Mouse (Mus musculus) liver, embryonic 12.5 days (tissue): Measurements from ENCODE around the gene Fbxo3. TPM values are rescaled to one million over a fixed set of nuclear protein-coding genes. Genes with fewer than 3 reads are reported as not detected.
A peak's percentile ranks its signal among the peaks of the same experiment; 100 is the strongest.
"Not testable (repeated sequence)": the region's sequence is repeated elsewhere in the genome, so short reads cannot be mapped to it uniquely, and the experiment has no call there.

Experiments used
- ATAC-seq: fragments of 200-750 bp; cut with Nextera tagmentation; 2 replicates; pipeline ENCODE4 v1.8.0; 2017; ENCODE audit warnings: moderate number of reproducible peaks, mild to moderate bottlenecking, moderate library complexity
- H3K27ac ChIP-seq: fragments of 300-500 bp; sonication (generic); 2 replicates; pipeline ENCODE4 v1.5.1; 2016; ENCODE audit warnings: mild to moderate bottlenecking
- H3K27me3 ChIP-seq: fragments of 300-500 bp; sonication (generic); replicated peaks from 2 replicates; pipeline ENCODE4 v1.6.1; 2016; ENCODE audit warnings: mild to moderate bottlenecking, moderate library complexity
- H3K36me3 ChIP-seq: fragments of 300-500 bp; sonication (generic); 2 replicates; pipeline ENCODE4 v1.6.1; 2016; ENCODE audit warnings: mild to moderate bottlenecking, moderate library complexity
- H3K4me1 ChIP-seq: fragments of 300-500 bp; sonication (generic); 2 replicates; pipeline ENCODE4 v1.6.1; 2016
- H3K4me2 ChIP-seq: fragments of 300-500 bp; sonication (generic); 2 replicates; pipeline ENCODE4 v1.6.1; 2016; ENCODE audit warnings: mild to moderate bottlenecking, moderate library complexity
- H3K4me3 ChIP-seq: fragments of 300-500 bp; sonication (generic); 2 replicates; pipeline ENCODE4 v1.5.1; 2016; ENCODE audit warnings: mild to moderate bottlenecking, moderate library complexity
- H3K9ac ChIP-seq: fragments of 300-500 bp; sonication (generic); 2 replicates; pipeline ENCODE4 v1.6.1; 2016; ENCODE audit warnings: mild to moderate bottlenecking, moderate library complexity
- H3K9me3 ChIP-seq: fragments of 300-500 bp; sonication (generic); replicated peaks from 2 replicates; pipeline ENCODE4 v1.6.1; 2016; ENCODE audit warnings: mild to moderate bottlenecking, moderate library complexity
- WGBS: fragments of 180-500 bp; shearing (Covaris S2); methylation state at CpG from one replicate; pipeline ENCODE4 v1.1.7; 2016; ENCODE audit not compliant: insufficient replicate concordance; 5-methylcytosine and 5-hydroxymethylcytosine counted together
- polyA plus RNA-seq: library from polyadenylated mRNA; unstranded; fragments of >200 nt; fragmentation: Nextera tagmentation; extraction: Ambion mirVana; gene quantifications from 2 replicates; pipeline ENCODE4 v1.2.1, GENCODE M21; 2016

Fbxo3 gene
- polyA plus RNA-seq, result 60.1 and 62.2 TPM in 2 replicates

GRCm38 (mm10) chr2:104027458-104028138 lies at the start of gene Fbxo3:
TSS of gene Fbxo3 (plus strand) at chr2:104027721.
- Histone ChIP-seq H3K27ac (peak within 1 kb of the TSS; percentile 94), H3K36me3 (peaks cover 23% of the 10 kb centered on the region), H3K4me1 (peaks cover 34% of the 10 kb centered on the region), H3K9me3 (no peaks in the 10 kb centered on the region), H3K27me3 (0 out of 2 replicates have a peak, but pooled peaks cover 3% of the 10 kb centered on the region), H3K4me3 (peak within 1 kb of the TSS; percentile 97), H3K4me2 (peak within 1 kb of the TSS; percentile 79), H3K9ac (peak within 1 kb of the TSS; percentile 99)
- 7% methylated on average over 39 of the region's 44 CpGs for WGBS
- peak; percentile 93 for ATAC-seq

GRCm38 (mm10) chr2:103982250-103982649 lies 45.3 kb upstream of the Fbxo3 start:
- no peaks in the 10 kb centered on the region for H3K27me3 ChIP-seq
- peak; percentile 60; the same call in 1 of the 2 replicates for ATAC-seq
- peaks cover 74% of the 10 kb centered on the region for H3K36me3 ChIP-seq
- 24% methylated on average over 5 of the region's 5 CpGs for WGBS
- H3K9me3 ChIP-seq, result no peaks in the 10 kb centered on the region
- H3K4me2 ChIP-seq, result no peak overlapping the region
- no peak overlapping the region for H3K9ac ChIP-seq
- no peak overlapping the region for H3K4me3 ChIP-seq
- peaks cover 35% of the 10 kb centered on the region for H3K4me1 ChIP-seq
- peak overlapping the region; percentile 45; the same call in 1 of the 2 replicates for H3K27ac ChIP-seq

DNA sequence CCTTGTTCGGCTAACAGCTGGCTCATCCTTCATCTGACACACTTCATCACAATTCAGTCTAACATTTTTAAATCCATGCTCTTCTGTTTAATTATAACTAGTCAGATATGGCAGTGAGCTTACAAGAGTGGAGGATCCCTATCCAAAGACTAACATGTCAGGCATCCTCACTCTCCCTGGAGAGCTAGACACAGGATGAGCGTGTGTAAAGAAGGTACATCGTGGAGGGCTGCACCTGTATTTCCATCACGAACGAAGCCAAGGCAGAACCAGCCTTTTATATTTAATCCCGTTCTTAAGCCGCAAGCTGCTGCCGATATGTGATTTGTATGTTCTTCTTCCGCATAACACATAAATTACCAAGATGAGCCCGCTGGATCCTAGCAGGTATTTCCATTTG lies 44.4 kb upstream of the Fbxo3 start:
- Histone ChIP-seq H3K9me3 (no peaks in the 10 kb centered on the region), H3K27me3 (no peaks in the 10 kb centered on the region), H3K36me3 (peaks cover 65% of the 10 kb centered on the region), H3K4me3 (no peak overlapping the region), H3K27ac (no peak overlapping the region), H3K4me2 (no peak overlapping the region), H3K9ac (no peak overlapping the region), H3K4me1 (peaks cover 41% of the 10 kb centered on the region)
- ATAC-seq, result no peak
- WGBS, result 91% methylated on average over 10 of the region's 10 CpGs

GRCm38 (mm10) chr2:103987595-103987994 lies 39.9 kb upstream of the Fbxo3 start:
- 45% methylated on average over 8 of the region's 8 CpGs for WGBS
- H3K9me3 ChIP-seq, ATAC-seq, H3K4me3 ChIP-seq, H3K27me3 ChIP-seq, H3K9ac ChIP-seq, H3K27ac ChIP-seq: not testable (repeated sequence)
- peak overlapping the region; percentile 21; the same call in 1 of the 2 replicates for H3K4me2 ChIP-seq
- H3K4me1 ChIP-seq, result peaks cover 31% of the 10 kb centered on the region
- peaks cover 21% of the 10 kb centered on the region for H3K36me3 ChIP-seq

DNA sequence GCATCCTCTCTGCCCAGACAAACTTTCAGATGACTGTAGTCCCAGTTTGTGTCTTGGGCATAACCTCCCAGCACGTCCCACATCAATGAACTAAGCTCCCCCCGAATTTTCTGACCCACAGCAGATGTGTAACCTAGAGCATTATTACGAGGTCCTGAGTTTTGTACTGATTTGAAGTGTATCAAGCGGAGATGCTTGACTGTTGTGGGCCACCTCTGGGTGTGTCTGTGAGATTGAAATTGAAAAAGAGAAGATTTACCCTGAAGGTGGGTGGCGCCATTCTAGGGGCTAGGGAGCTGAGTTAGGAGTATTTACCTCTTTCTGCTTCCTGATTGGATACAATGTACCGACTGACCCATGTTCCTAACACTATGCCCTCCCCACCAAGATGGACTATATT lies 37.8 kb upstream of the Fbxo3 start:
- ATAC-seq, result no peak
- H3K36me3 ChIP-seq, result no peaks in the 10 kb centered on the region
- no peaks in the 10 kb centered on the region for H3K9me3 ChIP-seq
- no peak overlapping the region for H3K4me2 ChIP-seq
- WGBS, result 78% methylated on average over 6 of the region's 6 CpGs
- no peak overlapping the region for H3K4me3 ChIP-seq
- H3K9ac ChIP-seq, result no peak overlapping the region
- H3K27me3 ChIP-seq, result peaks cover 12% of the 10 kb centered on the region; the same call in 1 of the 2 replicates
- peaks cover 20% of the 10 kb centered on the region for H3K4me1 ChIP-seq
- no peak overlapping the region for H3K27ac ChIP-seq

- H3K9me3 ChIP-seq, result no peaks in the 10 kb centered on the region
- no peak overlapping the region for H3K4me2 ChIP-seq
- ATAC-seq, result no peak
- H3K4me1 ChIP-seq, result peaks cover 17% of the 10 kb centered on the region
- H3K4me3 ChIP-seq, result no peak overlapping the region
- H3K27me3 ChIP-seq, result peaks cover 12% of the 10 kb centered on the region; the same call in 1 of the 2 replicates
- no peak overlapping the region for H3K27ac ChIP-seq
- H3K36me3 ChIP-seq, result no peaks in the 10 kb centered on the region
- no peak overlapping the region for H3K9ac ChIP-seq
Measured at GRCm38 (mm10) chr2:103991303-103991702, 36.2 kb upstream of the Fbxo3 start.

DNA sequence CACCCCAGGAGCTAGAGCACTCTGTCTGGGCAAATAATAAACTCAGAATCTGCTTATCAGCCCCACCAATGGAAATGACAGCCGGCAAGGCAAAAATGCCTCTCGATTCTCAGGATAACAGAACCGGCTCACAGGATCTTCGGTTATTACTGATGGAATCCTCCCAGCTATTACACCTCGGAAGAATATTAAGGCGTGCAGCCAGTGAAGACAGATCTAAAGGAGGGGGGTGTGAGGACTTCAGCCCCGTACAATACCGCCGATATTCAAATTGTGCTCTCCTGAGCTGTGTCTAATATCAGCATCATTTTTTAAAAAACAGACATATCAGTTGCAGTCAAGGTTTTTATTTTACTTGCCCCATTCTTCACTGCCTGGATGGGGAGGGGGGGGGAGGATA lies 35.4 kb upstream of the Fbxo3 start:
- H3K36me3 ChIP-seq, result no peaks in the 10 kb centered on the region
- H3K9ac ChIP-seq, result no peak overlapping the region
- H3K4me2 ChIP-seq, result no peak overlapping the region
- WGBS, result 78% methylated on average over 9 of the region's 9 CpGs
- peaks cover 9% of the 10 kb centered on the region for H3K4me1 ChIP-seq
- H3K9me3 ChIP-seq, result no peaks in the 10 kb centered on the region
- peaks cover 12% of the 10 kb centered on the region; the same call in 1 of the 2 replicates for H3K27me3 ChIP-seq
- ATAC-seq, result no peak
- H3K4me3 ChIP-seq, result no peak overlapping the region
- no peak overlapping the region for H3K27ac ChIP-seq

GRCm38 (mm10) chr2:103992618-103993332 lies 34.7 kb upstream of the Fbxo3 start:
- Histone ChIP-seq H3K4me1 (peaks cover 3% of the 10 kb centered on the region), H3K27ac (no peak overlapping the region), H3K4me3 (no peak overlapping the region), H3K27me3 (peaks cover 12% of the 10 kb centered on the region; the same call in 1 of the 2 replicates), H3K9ac (no peak overlapping the region), H3K9me3 (no peaks in the 10 kb centered on the region), H3K4me2 (no peak overlapping the region), H3K36me3 (no peaks in the 10 kb centered on the region)
- 58% methylated on average over 17 of the region's 17 CpGs for WGBS
- ATAC-seq, result no peak

DNA sequence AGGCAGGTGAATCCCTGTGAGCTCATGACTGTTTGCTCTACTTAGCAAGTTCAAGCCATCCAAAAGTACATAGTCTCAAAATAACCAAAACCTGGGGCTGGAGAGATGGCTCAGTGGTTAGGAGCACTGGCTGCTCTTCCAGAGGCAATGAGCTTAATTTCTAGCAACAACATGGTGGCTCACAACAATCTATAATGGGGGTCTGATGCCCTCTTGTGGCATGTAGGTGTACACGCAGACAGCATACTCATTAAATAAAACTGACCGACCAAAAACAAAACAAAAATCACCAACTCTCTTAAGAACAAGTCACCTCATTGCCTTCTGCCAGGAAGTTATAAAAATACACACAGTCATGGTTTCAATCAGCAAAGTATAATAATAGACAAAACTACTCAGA lies 26.4 kb upstream of the Fbxo3 start:
- WGBS, result 12% methylated on average over 2 of the region's 2 CpGs
- ATAC-seq, result no peak
- Histone ChIP-seq H3K4me2 (no peak overlapping the region), H3K4me3 (no peak overlapping the region), H3K9ac (no peak overlapping the region), H3K9me3 (no peaks in the 10 kb centered on the region), H3K36me3 (no peaks in the 10 kb centered on the region), H3K4me1 (no peaks in the 10 kb centered on the region), H3K27ac (no peak overlapping the region), H3K27me3 (peaks cover 24% of the 10 kb centered on the region)

DNA sequence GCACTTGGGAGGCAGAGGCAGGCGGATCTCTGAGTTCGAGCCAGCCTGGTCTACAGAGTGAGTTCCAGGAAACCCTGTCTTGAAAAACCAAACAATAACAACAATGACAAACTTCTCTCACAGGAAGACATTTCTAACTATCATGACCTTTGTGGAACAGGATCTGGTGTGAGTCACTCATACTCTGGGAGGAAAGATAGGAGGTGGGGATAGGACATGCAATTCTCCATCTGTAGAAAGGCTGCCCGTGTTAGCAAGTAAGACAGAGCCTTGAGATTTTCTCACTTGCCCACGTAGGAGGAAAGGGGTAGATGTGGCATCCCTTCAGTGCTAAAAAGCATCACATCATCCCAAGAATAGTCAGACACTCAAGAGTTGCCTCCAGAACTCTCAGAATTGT lies 25.7 kb upstream of the Fbxo3 start:
- 62% methylated on average over 4 of the region's 4 CpGs for WGBS
- H3K4me2 ChIP-seq, result no peak overlapping the region
- no peaks in the 10 kb centered on the region for H3K4me1 ChIP-seq
- no peaks in the 10 kb centered on the region for H3K36me3 ChIP-seq
- H3K4me3 ChIP-seq, result no peak overlapping the region
- no peak overlapping the region for H3K27ac ChIP-seq
- no peaks in the 10 kb centered on the region for H3K9me3 ChIP-seq
- H3K27me3 ChIP-seq, result peaks cover 28% of the 10 kb centered on the region
- H3K9ac ChIP-seq, result no peak overlapping the region
- ATAC-seq, result no peak

DNA sequence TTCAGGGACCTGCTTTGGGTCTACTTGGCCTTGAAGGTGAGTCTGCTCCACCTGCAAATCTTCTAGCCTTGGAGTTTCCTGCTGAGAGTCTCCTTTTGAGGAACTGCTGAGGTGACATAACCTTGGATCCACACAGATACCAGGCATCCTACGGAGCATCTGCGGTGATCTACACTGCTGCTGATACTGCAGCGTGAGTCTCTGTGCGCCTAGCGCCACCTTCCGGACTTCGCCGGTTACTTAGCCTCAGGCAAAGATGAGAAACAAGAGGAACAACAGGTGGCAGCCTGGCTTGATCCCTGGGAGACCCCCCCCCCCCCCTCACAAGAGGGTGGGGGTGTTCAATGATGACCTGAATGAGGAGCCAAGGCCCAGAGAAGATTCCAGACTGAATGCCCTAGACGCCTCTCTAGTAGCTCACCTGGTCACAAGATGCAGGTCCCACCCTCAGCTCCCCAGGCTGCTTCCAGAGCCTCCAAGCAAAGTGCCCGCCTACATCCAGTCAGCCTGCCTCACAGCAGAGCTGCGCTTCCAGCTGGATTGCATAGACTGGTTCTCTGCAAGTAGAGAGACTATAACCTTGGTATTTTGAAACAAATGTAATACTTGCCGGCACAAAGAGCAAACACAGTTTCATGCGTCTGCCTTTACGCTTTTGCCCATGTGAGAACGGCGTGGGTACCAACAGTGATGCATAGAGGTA lies 24.7 kb upstream of the Fbxo3 start:
- ATAC-seq, result no peak

More for the DNA sequence above, 24.7 kb upstream of the Fbxo3 start:
- 28% methylated on average over 16 of the region's 16 CpGs for WGBS
- Histone ChIP-seq H3K4me1 (no peaks in the 10 kb centered on the region), H3K27me3 (peaks cover 37% of the 10 kb centered on the region), H3K4me2 (no peak overlapping the region), H3K9me3 (no peaks in the 10 kb centered on the region), H3K4me3 (no peak overlapping the region), H3K36me3 (no peaks in the 10 kb centered on the region), H3K9ac (no peak overlapping the region), H3K27ac (no peak overlapping the region)
